ENCODE assay signal across 10 mouse cellular contexts in genomic region chr1:132116606-132117005, GRCm38 (mm10). TPM values are rescaled to one million over a fixed set of nuclear protein-coding genes. Genes with fewer than 3 reads are reported as not detected.
A peak's percentile ranks its signal among the peaks of the same experiment; 100 is the strongest.
DNase-seq lines count a peak whose midpoint lies in the region; ATAC-seq and TF ChIP-seq lines count a peak whose summit lies in the region.
"Had no signal": no experiment of that assay in that cellular context is flagged by ENCODE, and none has a peak within 500 bp of the region (broad histone marks: within the 10 kb centered on the region; RNA-seq: fewer than 3 reads in every experiment).

No protein-coding gene starts in this region.

- H3K4me3 ChIP-seq in bone marrow, adult 2 months (replicated peaks; ENCODE audit: control insufficient read depth, low read depth, low read length) = no peak overlapping the region
- no peak overlapping the region for H3K4me3 ChIP-seq in embryonic facial prominence, embryonic 11.5 days (ENCODE audit: low read depth, low read length)
- no peak overlapping the region for H3K4me3 ChIP-seq in liver, embryonic 11.5 days (ENCODE audit: low read depth, low read length)
- H3K4me3 ChIP-seq: embryonic facial prominence, embryonic 13.5 days; megakaryocyte, embryonic 14.5 days had no signal

- TF ChIP-seq CTCF in bone marrow, adult 2 months (IDR thresholded peaks at IDR 0.05; ENCODE audit: control insufficient read depth, insufficient read depth, low read length) = peak; percentile 78

- no peaks in the 10 kb centered on the region for H3K27me3 ChIP-seq in embryonic facial prominence, embryonic 11.5 days (ENCODE audit: control insufficient read depth, insufficient read depth, low read length)
- no peaks in the 10 kb centered on the region for H3K27me3 ChIP-seq in liver, embryonic 11.5 days (replicated peaks; ENCODE audit: control insufficient read depth, insufficient read depth, low read length)
- H3K27me3 ChIP-seq: embryonic facial prominence, embryonic 13.5 days had no signal

- WGBS in bone marrow, adult 2 months = 40% methylated on average over 18 of the region's 18 CpGs
- WGBS in embryonic facial prominence, embryonic 11.5 days = 29% methylated on average over 18 of the region's 18 CpGs
- WGBS in liver, embryonic 11.5 days = 33% methylated on average over 18 of the region's 18 CpGs

- no peak overlapping the region for H3K4me2 ChIP-seq in embryonic facial prominence, embryonic 11.5 days (ENCODE audit: low read depth, low read length)
- peak overlapping the region; percentile 20; the same call in 1 of the 2 replicates for H3K4me2 ChIP-seq in liver, embryonic 11.5 days
- H3K4me2 ChIP-seq: embryonic facial prominence, embryonic 13.5 days had no signal

- no peaks in the 10 kb centered on the region for H3K36me3 ChIP-seq in embryonic facial prominence, embryonic 11.5 days (replicated peaks; ENCODE audit: control insufficient read depth, insufficient read depth, low read depth, low read length)
- no peaks in the 10 kb centered on the region for H3K36me3 ChIP-seq in liver, embryonic 11.5 days (ENCODE audit: control insufficient read depth, insufficient read depth, low read length)
- H3K36me3 ChIP-seq: embryonic facial prominence, embryonic 13.5 days had no signal

- H3K9ac ChIP-seq in embryonic facial prominence, embryonic 11.5 days (replicated peaks; ENCODE audit: low read length) = no peak overlapping the region
- no peak overlapping the region for H3K9ac ChIP-seq in liver, embryonic 11.5 days (ENCODE audit: low read depth, low read length)
- H3K9ac ChIP-seq: embryonic facial prominence, embryonic 13.5 days had no signal

- H3K4me1 ChIP-seq in bone marrow, adult 2 months (ENCODE audit: control insufficient read depth, insufficient read depth, low read length) = no peaks in the 10 kb centered on the region
- peaks cover 3% of the 10 kb centered on the region; the same call in 1 of the 2 replicates for H3K4me1 ChIP-seq in embryonic facial prominence, embryonic 11.5 days (ENCODE audit: control insufficient read depth, insufficient read depth, low read length)
- H3K4me1 ChIP-seq in liver, embryonic 11.5 days (replicated peaks; ENCODE audit: control insufficient read depth, insufficient read depth, low read length) = no peaks in the 10 kb centered on the region

- H3K27ac ChIP-seq in bone marrow, adult 2 months (ENCODE audit: control insufficient read depth, insufficient read depth, low read depth, low read length, poor library complexity) = no peak overlapping the region
- no peak overlapping the region for H3K27ac ChIP-seq in embryonic facial prominence, embryonic 11.5 days (replicated peaks; ENCODE audit: low read depth, low read length)
- H3K27ac ChIP-seq in liver, embryonic 11.5 days (ENCODE audit: low read depth, low read length) = no peak overlapping the region
- H3K27ac ChIP-seq: embryonic facial prominence, embryonic 13.5 days had no signal

- TF ChIP-seq POLR2A in bone marrow, adult 2 months (IDR thresholded peaks at IDR 0.05; ENCODE audit: borderline replicate concordance, control insufficient read depth, low read depth, low read length) = no peak

- intact Hi-C loops in heart, postnatal 10 days (cut with DNase I) = loop anchor here (1.0 to 5.0 kb wide), 3 partner anchors 69 to 179 kb away; no protein-coding TSS in a partner anchor

- H3K9me3 ChIP-seq in embryonic facial prominence, embryonic 11.5 days (replicated peaks; ENCODE audit: control insufficient read depth, low read length) = no peaks in the 10 kb centered on the region
- H3K9me3 ChIP-seq in liver, embryonic 11.5 days (ENCODE audit: control insufficient read depth, low read length) = no peaks in the 10 kb centered on the region
- H3K9me3 ChIP-seq: embryonic facial prominence, embryonic 13.5 days; megakaryocyte, embryonic 14.5 days had no signal

- ATAC-seq in embryonic facial prominence, embryonic 11.5 days (replicated peaks; ENCODE audit: insufficient number of reproducible peaks, low FRiP score, low TSS enrichment, low read depth) = no peak
- no peak for ATAC-seq in liver, embryonic 11.5 days (replicated peaks; ENCODE audit: low FRiP score)

- DNase-seq in left cerebral cortex, adult 18-20 months (ENCODE audit: low spot score in 2 of 2) = peak; percentile 77 to 87
- no peak for DNase-seq in left cerebral cortex, adult 8-10 months (ENCODE audit: low spot score in 2 of 2)
- DNase-seq in embryonic facial prominence, embryonic 11.5 days (ENCODE audit: low spot score) = peak; percentile 76
- DNase-seq in heart, postnatal 10 days = peak; percentile 67 to 84
- peak; percentile 53 for DNase-seq in liver, embryonic 11.5 days (ENCODE audit: low spot score)
- DNase-seq in retina, embryonic 14.5 days (ENCODE audit: low spot score) = peak; percentile 87
- peak; percentile 75 to 80 for DNase-seq in thymus, postnatal 36 days

RNA-seq across cellular contexts. Expression of gene Cdk18, which starts 22.9 kb away (rescaled TPM):
- 10 to 100 TPM; 30.5 to 36.1 TPM for total RNA-seq in left cerebral cortex, adult 18-20 months (2021)
- total RNA-seq in left cerebral cortex, adult 8-10 months (2022) = 10 to 100 TPM; 29.2 to 42.7 (median 35.9) TPM
- 1.3 and 3.8 TPM in 2 replicates for polyA plus RNA-seq in bone marrow, adult 2 months (2011; ENCODE audit: insufficient read depth, insufficient read length, low replicate concordance, missing spikeins)
- polyA plus RNA-seq in embryonic facial prominence, embryonic 11.5 days (2014; fragmentation: Nextera tagmentation; extraction: Ambion mirVana) = 1.6 and 2.3 TPM in 2 replicates
- total RNA-seq in heart, postnatal 10 days (2021) = 10 to 100 TPM in 1 of 2 experiments, 1 to 10 TPM in 1; 7.6 to 10.4 TPM
- 4.1 and 4.4 TPM in 2 replicates for polyA plus RNA-seq in liver, embryonic 11.5 days (2014; fragmentation: Nextera tagmentation; extraction: Ambion mirVana)

RNA-seq across cellular contexts. Expression of gene Mfsd4a, which starts 48.7 kb away (rescaled TPM):
- total RNA-seq in left cerebral cortex, adult 18-20 months (2021) = 10 to 100 TPM; 72.9 to 78.3 TPM
- total RNA-seq in left cerebral cortex, adult 8-10 months (2022) = 100 to 1,000 TPM in 1 of 4 experiments, 10 to 100 TPM in 3; 77.0 to 100 (median 85.0) TPM
- polyA plus RNA-seq in bone marrow, adult 2 months (2011; ENCODE audit: insufficient read depth, insufficient read length, low replicate concordance, missing spikeins) = not detected in 2 replicates
- 8.1 and 9.0 TPM in 2 replicates for polyA plus RNA-seq in embryonic facial prominence, embryonic 11.5 days (2014; fragmentation: Nextera tagmentation; extraction: Ambion mirVana)
- total RNA-seq in heart, postnatal 10 days (2021) = 1 to 10 TPM; 1.7 TPM
- 9.9 and 10.8 TPM in 2 replicates for polyA plus RNA-seq in liver, embryonic 11.5 days (2014; fragmentation: Nextera tagmentation; extraction: Ambion mirVana)

Comparison
In these comparisons a context has a peak if more than half of its experiments do, and no peak if none do; other contexts are left out.
1. DNase-seq: peak in left cerebral cortex, adult 18-20 months (2 of 2), embryonic facial prominence, embryonic 11.5 days (single experiment), heart, postnatal 10 days (2 of 2), liver, embryonic 11.5 days (single experiment), retina, embryonic 14.5 days (single experiment) and thymus, postnatal 36 days (2 of 2); none in left cerebral cortex, adult 8-10 months (0 of 2).
2. RNA of gene Mfsd4a, which starts 48.7 kb away (total RNA-seq): 77.0 to 100 TPM in left cerebral cortex, adult 8-10 months and 72.9 to 78.3 TPM in left cerebral cortex, adult 18-20 months; 1.7 TPM in heart, postnatal 10 days; every median in the first group is over 10 times any median in the second.